Mouse (Mus musculus): ENCODE results near the gene Pde1a.

Pde1a gene

GRCm38 (mm10) chr2:80038642-80039445 is 90.4 kb downstream of the Pde1a start:
- no peak for DNase-seq

- DNase-seq: no peak
Measured at GRCm38 (mm10) chr2:80037971-80038370, 91.3 kb downstream of the Pde1a start.

- no peak for DNase-seq
Measured at GRCm38 (mm10) chr2:80029051-80029450, 100.2 kb downstream of the Pde1a start.

- no peak for DNase-seq
Measured at GRCm38 (mm10) chr2:80026053-80026452, 103.2 kb downstream of the Pde1a start.

DNA sequence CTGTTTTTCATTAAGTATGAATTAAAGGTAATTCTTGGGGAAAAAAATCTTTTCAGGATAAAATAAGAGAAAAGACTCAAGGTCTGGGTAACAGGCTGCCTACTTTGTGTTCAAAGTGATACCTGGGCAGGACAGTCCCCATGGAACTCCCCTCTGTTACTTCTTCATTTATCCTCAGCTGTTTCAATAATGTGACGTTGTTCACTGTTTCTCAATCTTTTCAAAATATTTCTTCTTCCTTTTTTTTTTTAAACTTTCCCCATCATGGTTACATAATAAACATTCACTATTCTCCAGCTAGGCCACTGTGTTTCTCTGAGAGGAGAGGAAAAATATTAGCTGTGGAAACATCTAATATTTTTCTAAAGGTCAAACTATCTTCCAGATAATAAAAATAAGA is 103.7 kb downstream of the Pde1a start:
- DNase-seq: no peak

DNA sequence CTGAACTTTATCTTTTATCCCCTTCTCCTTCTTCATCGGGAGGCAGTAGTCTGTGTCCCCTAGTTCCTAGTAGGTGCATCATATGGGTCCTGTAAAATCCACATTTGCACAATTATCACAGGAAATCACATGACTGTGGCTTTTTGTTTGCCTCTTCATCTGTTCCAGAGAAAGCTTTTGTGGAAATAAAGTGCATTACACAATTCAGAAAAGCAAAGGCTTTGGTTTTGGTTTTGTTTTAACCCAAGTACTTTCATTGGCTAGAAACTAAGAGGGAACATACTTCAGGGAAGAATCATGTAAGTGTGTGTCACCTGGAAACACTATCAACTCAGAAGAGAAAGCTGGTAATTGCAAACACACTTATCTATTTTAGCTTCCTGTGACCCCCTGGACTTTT is 104.2 kb downstream of the Pde1a start:
- no peak for DNase-seq

DNA sequence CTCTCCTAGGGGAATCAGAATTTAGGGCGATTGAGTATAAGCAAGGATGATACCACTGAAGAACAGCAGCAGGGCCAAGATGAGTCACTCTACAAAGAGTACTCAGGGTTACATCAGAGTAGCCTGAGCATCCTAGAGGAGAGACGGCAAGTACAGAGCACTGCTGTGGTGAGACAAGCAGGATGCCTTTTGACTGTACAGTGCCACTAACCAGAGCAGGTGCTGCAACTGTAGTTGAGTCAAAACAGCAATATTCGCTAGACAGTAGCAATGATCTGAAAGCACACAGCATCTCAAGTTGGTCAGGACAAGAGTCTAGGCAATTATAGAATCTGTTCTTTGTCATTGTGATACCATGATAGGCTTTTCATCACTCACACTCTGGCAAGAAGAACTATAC is 115.1 kb downstream of the Pde1a start:
- no peak for DNase-seq

DNA sequence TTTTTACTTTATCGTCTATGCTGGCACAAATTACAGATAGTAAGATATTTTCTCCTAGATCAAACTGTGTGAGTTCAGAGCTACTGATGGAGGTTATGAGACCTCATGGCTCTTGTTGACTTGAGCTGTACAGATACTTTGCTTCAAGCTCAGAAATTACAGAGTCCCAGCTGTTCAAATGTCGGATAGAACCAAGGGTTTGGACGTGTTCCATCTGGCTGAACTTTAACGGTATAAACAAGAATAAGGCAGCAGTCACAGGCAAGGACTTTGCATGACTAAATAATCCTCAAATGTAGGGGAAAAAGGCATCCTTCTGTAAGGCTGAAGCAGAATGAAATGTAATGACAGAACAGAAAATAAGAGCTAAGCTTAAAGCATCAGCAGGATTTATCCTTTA is 116.2 kb downstream of the Pde1a start:
- no peak for DNase-seq

GRCm38 (mm10) chr2:79999168-79999567 is 130.1 kb downstream of the Pde1a start:
- no peak for DNase-seq

DNA sequence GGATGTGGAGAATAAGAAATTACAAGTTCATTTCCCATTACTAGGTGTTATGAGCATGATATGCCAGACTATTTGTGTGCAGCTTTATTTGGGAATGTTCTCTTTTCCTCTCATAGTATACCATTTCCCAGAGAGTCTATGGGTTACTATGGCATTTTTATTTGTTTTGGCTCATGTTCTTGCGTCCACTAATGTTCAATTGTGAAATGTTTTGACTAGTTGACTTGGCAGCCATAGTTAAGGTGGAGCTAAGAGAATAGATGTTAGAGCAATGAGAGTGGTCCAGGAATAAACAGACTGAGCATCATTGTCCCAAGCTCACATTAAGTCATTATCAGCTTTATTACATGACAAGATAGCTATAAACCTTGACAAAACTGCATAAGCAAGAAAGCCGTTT is 130.8 kb downstream of the Pde1a start:
- no peak for DNase-seq

- DNase-seq: no peak
Measured at GRCm38 (mm10) chr2:79991642-79992041, 137.6 kb downstream of the Pde1a start.

DNA sequence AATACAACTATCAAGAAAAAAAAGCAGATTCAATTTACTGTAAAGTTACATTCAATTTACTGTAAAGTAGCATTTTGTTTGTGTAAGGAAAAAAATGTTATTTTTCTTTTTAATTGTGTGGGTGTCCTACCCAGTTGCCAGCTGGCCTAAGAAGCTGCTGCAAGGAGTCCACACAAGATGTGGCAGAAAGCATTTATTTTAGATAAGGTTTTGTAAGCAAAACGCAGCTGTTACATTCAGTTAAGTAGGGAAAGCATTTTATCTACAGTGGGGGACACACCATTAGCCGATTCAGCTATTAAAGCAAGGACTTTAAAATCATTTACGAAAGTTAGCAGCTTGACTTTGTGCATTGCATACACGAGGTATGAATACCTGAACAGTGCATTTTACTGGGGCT is 145.5 kb downstream of the Pde1a start:
- DNase-seq: no peak

DNA sequence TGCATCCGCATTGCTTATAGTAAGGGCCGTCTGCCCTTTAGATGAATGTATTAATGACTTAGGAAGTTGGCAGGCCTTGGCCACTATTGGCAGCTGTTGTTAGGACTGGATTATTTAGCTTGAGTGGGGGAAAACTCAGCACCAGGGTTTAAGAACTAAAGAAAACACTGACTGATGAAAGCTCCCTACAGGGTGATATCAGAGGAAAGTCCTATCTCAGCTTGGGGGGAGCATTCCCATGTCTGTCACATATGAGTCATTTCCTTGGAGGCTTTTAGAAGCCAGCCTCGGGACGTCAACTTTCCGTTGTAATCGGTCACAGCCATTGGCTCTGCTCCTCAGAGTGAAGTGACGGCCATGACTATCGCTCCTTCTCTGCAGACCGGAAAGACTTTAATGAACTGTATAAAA is 146.0 kb downstream of the Pde1a start:
- no peak for DNase-seq

GRCm38 (mm10) chr2:79981781-79982180 is 147.5 kb downstream of the Pde1a start:
- DNase-seq: no peak

GRCm38 (mm10) chr2:79978992-79979391 is 150.3 kb downstream of the Pde1a start:
- no peak for DNase-seq

DNA sequence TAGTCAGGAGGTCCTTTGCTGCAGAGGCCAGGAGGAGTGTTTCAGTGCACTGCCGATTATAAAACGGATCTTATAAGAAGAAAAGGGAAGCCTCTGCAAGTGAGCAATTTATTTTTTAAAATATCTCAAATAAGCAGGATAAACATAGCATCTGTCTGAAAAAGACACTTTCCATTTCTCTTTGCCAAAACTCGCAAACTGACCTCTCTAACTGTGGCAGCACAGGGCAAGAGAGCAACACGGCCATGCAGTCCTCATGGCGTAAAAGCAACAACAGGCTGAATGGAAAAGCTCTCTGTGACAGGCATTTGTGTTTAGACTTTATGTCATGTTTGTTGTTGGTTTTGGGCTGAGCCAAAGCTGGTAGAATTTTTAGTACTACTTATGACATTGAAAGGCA is 152.0 kb downstream of the Pde1a start:
- no peak for DNase-seq

- no peak for DNase-seq
Measured at GRCm38 (mm10) chr2:79975947-79976346, 153.3 kb downstream of the Pde1a start.

DNA sequence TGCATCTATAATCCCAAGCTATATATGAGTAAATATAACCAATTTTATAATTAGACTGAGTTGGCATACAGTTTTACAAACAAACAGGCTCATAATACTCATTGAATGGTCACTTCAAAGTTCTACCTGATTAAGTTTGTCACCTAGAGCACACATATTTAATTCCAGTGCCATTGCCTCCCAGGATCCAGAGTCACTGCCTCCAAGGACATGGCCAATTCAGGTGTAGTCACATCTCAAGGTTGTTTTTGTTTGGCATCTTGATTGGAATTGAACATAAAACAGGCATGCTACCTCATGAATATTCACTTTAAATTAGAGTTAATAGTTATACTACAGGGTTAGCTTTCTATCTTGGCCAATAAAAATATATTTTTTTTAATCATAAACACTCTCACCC is 157.0 kb downstream of the Pde1a start:
- no peak for DNase-seq

DNA sequence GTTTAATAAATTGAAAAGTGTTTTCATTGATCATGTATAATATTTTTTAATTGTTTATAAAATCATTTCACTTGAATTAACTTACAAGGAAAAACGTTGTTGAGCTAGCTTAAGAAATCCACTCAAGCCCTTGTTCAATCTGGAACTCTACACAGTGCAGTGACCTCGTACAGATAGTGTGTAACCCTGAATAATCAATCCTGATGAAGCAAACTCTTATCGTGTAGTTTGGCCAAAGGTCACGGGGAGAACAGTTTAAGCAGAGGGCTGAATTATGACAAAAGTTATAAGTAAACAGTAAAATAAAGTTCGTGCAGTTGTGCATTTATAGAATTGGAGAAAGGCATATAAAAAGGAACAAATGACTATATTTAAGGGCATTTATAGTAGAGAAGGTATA is 159.7 kb downstream of the Pde1a start:
- no peak for DNase-seq

DNA sequence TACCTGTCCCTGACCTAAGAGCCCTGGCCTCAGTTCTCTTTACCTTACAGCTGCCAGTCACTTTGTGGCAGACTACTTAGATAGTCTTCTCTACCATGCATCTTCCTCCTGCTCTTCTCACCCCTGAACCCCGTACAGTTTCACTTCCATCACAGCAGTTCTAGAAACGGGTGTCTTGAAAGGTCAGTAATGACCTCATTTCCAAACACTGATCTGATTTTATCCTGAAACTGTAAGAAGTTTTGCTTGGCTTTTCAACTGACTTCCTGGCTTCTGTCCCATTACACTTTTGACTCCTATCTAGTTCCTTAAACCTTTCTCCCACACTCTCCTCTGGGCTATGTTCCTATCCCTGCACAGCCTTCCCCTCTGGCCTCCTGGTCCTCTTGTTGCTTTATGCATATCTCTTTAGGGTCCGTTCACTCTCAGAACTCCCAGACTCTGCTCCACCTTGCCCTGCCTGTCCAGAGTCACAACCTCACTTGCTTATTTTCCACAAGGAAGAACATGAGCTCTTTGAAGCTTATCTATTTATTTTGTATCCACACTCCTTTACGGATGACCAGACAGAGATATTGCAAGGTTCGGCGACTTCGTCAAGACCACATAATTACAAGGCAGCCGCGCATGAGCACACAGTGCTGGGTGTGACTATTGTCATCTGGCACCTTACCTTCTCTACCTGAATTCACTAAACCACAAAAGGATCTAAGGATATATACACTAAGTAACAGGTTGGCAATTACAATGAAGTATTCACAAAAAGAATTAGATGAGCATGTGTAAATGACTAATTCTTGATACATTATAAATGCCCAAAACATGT is 162.4 kb downstream of the Pde1a start:
- no peak for DNase-seq

DNA sequence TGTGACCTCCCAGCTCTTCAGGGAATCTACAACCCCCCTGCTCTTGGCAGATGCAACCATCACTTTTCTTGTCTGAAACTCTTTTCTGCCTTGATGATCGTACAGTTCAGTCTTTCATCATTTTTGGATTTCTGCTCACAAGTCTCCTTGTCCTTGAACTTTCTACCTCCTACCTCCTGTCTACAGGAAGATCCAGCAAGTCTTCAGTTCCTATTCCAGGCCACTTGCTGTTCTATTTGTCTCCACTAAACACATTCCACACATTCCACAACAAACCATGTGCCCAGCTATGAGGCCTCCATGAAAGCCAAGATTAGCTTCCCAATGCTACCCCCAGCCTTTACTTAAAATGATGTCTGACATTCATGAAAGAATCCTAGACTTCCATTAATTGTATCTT is 163.2 kb downstream of the Pde1a start:
- no peak for DNase-seq

GRCm38 (mm10) chr2:79964964-79965363 is 164.3 kb downstream of the Pde1a start:
- DNase-seq: no peak

DNA sequence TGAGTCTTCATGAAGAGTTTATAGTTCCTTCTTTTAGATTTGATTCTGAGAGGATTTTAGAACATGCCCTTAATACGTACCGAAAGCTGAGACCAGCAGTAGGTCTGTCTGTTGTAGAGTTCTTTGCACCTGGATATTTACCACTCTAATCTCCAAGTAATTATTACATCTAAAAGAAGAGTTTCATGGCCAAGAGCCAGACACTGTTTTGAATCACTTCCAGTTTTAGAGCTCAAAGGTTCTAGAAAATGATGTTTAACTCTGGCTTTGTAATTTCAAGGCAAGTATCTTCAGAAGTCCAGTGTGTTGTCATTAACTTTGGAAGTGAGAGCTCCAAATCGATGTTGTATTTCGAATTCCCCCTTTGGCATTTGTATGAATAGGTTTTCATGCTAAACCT is 167.8 kb downstream of the Pde1a start:
- DNase-seq: no peak

GRCm38 (mm10) chr2:79957659-79958340 is 171.5 kb downstream of the Pde1a start:
- no peak for DNase-seq

Measured in cerebellum, adult 9-10 months (tissue).